Mouse (Mus musculus): ENCODE results near the gene Rtel1. TPM values are rescaled to one million over a fixed set of nuclear protein-coding genes. Genes with fewer than 3 reads are reported as not detected.
"Not testable (repeated sequence)": the region's sequence is repeated elsewhere in the genome, so short reads cannot be mapped to it uniquely, and the experiment has no call there.

Rtel1 gene
- polyA plus RNA-seq (2015; fragmentation: Nextera tagmentation; extraction: Ambion mirVana), result 40.6 and 44.4 TPM in 2 replicates

- Histone ChIP-seq H3K9ac (peak within 1 kb of the TSS; percentile 58), H3K27me3 (no peaks in the 10 kb centered on the region; the same call in 1 of the 2 replicates), H3K9me3 (no peaks in the 10 kb centered on the region), H3K4me3 (peak within 1 kb of the TSS; percentile 80), H3K4me1 (replicated peaks) (peaks cover 22% of the 10 kb centered on the region), H3K36me3 (peaks cover 23% of the 10 kb centered on the region), H3K27ac (replicated peaks) (peak within 1 kb of the TSS; percentile 81), H3K4me2 (peak within 1 kb of the TSS; percentile 82)
- ATAC-seq (ENCODE audit: low FRiP score, low read depth), result peak; percentile 92
- WGBS, result 6% methylated on average over 40 of the region's 40 CpGs
Measured at GRCm38 (mm10) chr2:181319248-181320102, at the start of gene Rtel1. Gene Rtel1, plus strand, starts transcription at chr2:181319739.

DNA sequence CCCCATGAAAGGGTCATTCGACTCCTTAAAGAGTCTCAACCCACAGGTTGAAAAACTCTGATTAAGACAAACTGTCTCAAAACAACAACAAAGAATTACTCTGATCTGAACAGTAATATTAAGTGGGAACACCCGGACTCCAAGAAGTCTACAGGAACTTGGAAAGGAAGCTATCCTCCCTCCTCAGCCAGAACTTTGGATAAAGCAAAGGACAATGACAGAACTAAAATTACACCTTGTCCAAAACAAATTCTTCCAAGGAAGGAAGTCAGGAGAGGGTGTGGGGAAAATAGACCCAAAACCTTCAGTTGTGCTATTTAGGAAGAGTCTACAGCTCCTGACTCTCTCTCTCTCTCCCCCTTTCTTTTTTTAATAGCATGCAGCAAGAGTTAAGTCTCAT is 47.4 kb upstream of the Rtel1 start:
- no peak overlapping the region for H3K9ac ChIP-seq
- no peak for ATAC-seq (ENCODE audit: low FRiP score, low read depth)
- WGBS, result 91% methylated on average over 2 of the region's 2 CpGs
- no peak overlapping the region for H3K4me2 ChIP-seq
- H3K4me1 ChIP-seq (replicated peaks), result no peaks in the 10 kb centered on the region
- peaks cover 34% of the 10 kb centered on the region for H3K36me3 ChIP-seq
- H3K4me3 ChIP-seq, result no peak overlapping the region
- H3K9me3 ChIP-seq, result no peaks in the 10 kb centered on the region
- H3K27me3 ChIP-seq, result no peaks in the 10 kb centered on the region
- no peak overlapping the region for H3K27ac ChIP-seq (replicated peaks)

DNA sequence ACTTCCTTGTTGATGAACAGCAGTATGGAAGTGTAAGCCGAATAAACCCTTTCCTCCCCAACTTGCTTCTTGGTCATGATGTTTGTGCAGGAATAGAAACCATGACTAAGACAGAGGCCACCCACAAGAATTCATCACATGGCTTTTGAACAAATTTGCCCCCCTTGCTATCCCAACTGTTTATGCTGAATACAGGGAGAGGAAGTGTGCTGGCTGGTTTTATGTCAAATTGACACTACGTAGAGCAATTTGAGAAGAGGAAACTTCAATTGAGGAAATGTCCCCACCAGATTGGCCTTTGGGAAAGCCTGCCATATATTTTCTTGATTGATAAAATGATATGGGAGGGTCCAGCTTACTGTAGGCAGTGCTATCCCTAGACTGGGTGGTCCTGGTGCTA is 45.7 kb upstream of the Rtel1 start:
- no peak overlapping the region for H3K4me2 ChIP-seq
- H3K36me3 ChIP-seq, result peaks cover 48% of the 10 kb centered on the region
- H3K27me3 ChIP-seq, result no peaks in the 10 kb centered on the region
- H3K4me1 ChIP-seq (replicated peaks), result no peaks in the 10 kb centered on the region
- H3K9ac ChIP-seq, result no peak overlapping the region
- WGBS, result 96% methylated on average over 2 of the region's 2 CpGs
- no peak overlapping the region for H3K27ac ChIP-seq (replicated peaks)
- H3K9me3 ChIP-seq, result no peaks in the 10 kb centered on the region
- H3K4me3 ChIP-seq, result no peak overlapping the region
- no peak for ATAC-seq (ENCODE audit: low FRiP score, low read depth)

DNA sequence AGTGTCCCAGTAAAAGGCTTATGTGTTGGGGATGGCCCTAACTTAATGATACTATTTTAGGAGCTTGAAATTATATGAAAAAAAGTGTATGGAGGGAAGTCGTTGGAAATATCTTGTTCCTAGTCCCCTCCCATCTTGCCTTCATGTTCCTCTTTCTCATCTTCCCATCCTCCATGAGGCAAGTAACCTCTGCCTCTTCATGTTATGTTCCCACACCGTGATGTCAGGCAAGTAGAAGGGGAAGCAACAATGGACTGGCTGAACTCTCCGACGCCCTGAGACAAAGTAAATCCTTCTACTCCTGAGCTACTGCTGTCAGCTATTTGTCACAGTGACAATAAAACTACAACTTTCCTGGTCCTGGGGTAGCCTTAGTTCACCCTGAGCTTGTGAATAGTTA is 44.9 kb upstream of the Rtel1 start:
- no peak for ATAC-seq (ENCODE audit: low FRiP score, low read depth)
- H3K9ac ChIP-seq, result no peak overlapping the region

DNA sequence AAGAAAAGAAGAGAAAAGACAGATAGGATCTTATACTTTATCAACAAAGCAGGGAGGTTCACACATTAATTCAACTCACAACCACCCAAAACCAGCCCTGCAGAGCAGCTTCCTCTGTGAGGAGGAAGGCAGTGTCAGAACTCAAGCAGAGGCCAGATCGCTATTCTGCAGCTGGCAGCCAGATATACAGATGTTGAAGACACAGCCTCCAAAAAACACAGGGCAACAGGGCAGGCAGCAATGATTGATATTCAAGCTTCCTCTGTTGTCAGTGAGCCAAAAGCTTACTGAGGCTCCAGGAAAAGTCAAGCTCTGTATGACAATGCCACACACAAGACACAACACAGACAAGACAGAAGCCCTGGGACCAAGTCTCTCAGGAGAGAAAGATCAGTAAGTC is 42.8 kb upstream of the Rtel1 start:
- Histone ChIP-seq H3K27ac (replicated peaks) (no peak overlapping the region), H3K9me3 (no peaks in the 10 kb centered on the region), H3K36me3 (peaks cover 38% of the 10 kb centered on the region), H3K4me2 (no peak overlapping the region), H3K4me1 (replicated peaks) (no peaks in the 10 kb centered on the region), H3K9ac (no peak overlapping the region), H3K4me3 (no peak overlapping the region), H3K27me3 (no peaks in the 10 kb centered on the region)
- WGBS, result 96% methylated on average over 1 of the region's 1 CpGs
- ATAC-seq (ENCODE audit: low FRiP score, low read depth), result no peak

More for the DNA sequence above, 44.9 kb upstream of the Rtel1 start:
- no peaks in the 10 kb centered on the region for H3K4me1 ChIP-seq (replicated peaks)
- no peak overlapping the region for H3K4me3 ChIP-seq
- H3K4me2 ChIP-seq, result no peak overlapping the region
- H3K36me3 ChIP-seq, result peaks cover 49% of the 10 kb centered on the region
- 65% methylated on average over 4 of the region's 4 CpGs for WGBS
- no peaks in the 10 kb centered on the region for H3K27me3 ChIP-seq
- no peak overlapping the region for H3K27ac ChIP-seq (replicated peaks)
- H3K9me3 ChIP-seq, result no peaks in the 10 kb centered on the region

DNA sequence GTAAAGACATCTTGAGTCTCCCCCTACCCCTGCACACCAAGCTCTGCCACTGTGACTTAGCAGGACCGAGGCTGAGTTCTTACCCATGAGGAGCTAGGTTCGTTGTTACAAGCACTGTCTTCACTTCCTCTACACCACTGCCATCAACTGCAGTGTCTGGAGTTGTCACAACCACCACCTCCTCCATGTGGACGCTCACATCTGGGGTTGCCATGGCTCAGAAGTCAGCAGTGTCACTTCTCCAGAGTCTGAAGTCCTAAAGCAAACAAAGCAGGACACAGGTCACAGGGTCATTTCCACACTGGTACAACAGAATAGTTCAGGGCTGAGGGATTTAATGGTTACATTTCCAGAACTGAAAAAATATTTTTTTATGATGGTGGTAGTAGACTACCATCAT is 41.7 kb upstream of the Rtel1 start:
- H3K27ac ChIP-seq (replicated peaks), result no peak overlapping the region
- WGBS, result 81% methylated on average over 3 of the region's 3 CpGs
- no peaks in the 10 kb centered on the region for H3K4me1 ChIP-seq (replicated peaks)
- no peak overlapping the region for H3K9ac ChIP-seq
- no peaks in the 10 kb centered on the region for H3K27me3 ChIP-seq
- H3K4me3 ChIP-seq, result no peak overlapping the region
- no peaks in the 10 kb centered on the region for H3K9me3 ChIP-seq
- H3K36me3 ChIP-seq, result peaks cover 44% of the 10 kb centered on the region
- ATAC-seq (ENCODE audit: low FRiP score, low read depth), result no peak
- no peak overlapping the region for H3K4me2 ChIP-seq

DNA sequence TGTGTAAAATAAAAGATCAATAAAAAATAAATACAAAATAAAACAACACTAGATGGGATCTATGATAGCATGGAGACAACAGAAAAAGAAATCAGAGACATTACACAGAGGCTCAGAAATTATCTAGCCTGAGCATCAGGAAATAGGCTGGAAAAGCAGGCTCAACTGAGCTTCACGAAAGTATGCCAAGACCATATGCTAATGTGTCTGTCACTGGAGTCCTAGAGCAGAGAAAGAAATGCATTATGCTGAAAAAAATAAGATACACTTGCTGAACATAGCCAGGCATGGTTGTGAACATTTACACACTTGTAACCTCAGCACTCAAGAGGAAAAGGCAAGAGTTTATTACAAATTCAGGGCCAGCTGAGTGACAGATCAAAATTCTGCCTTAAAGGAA is 39.6 kb upstream of the Rtel1 start:
- Histone ChIP-seq H3K27me3 (no peaks in the 10 kb centered on the region), H3K4me2 (no peak overlapping the region), H3K9me3 (no peaks in the 10 kb centered on the region), H3K4me1 (replicated peaks) (no peaks in the 10 kb centered on the region), H3K9ac (no peak overlapping the region), H3K27ac (replicated peaks) (no peak overlapping the region), H3K36me3 (peaks cover 45% of the 10 kb centered on the region), H3K4me3 (no peak overlapping the region)
- 63% methylated on average over 1 of the region's 1 CpGs for WGBS
- no peak for ATAC-seq (ENCODE audit: low FRiP score, low read depth)

- H3K4me2 ChIP-seq, result peak overlapping the region; percentile 65
- WGBS, result 60% methylated on average over 6 of the region's 6 CpGs
- ATAC-seq (ENCODE audit: low FRiP score, low read depth), result no peak
Measured at GRCm38 (mm10) chr2:181286629-181287337, 32.8 kb upstream of the Rtel1 start.

GRCm38 (mm10) chr2:181287338-181287957 is 32.1 kb upstream of the Rtel1 start:
- Histone ChIP-seq H3K27me3 (no peaks in the 10 kb centered on the region), H3K27ac (replicated peaks) (peak overlapping the region; percentile 98), H3K4me1 (replicated peaks) (peaks cover 22% of the 10 kb centered on the region), H3K36me3 (peaks cover 8% of the 10 kb centered on the region), H3K4me2 (peak overlapping the region; percentile 65), H3K4me3 (peak overlapping the region; percentile 58), H3K9ac (peak overlapping the region; percentile 65), H3K9me3 (no peaks in the 10 kb centered on the region)
- ATAC-seq (ENCODE audit: low FRiP score, low read depth), result peak; percentile 91
- 2% methylated on average over 40 of the region's 71 CpGs for WGBS

More at GRCm38 (mm10) chr2:181286629-181287337, 32.8 kb upstream of the Rtel1 start:
- Histone ChIP-seq H3K36me3 (peaks cover 14% of the 10 kb centered on the region), H3K4me1 (replicated peaks) (peaks cover 22% of the 10 kb centered on the region), H3K9me3 (no peaks in the 10 kb centered on the region), H3K27me3 (no peaks in the 10 kb centered on the region), H3K27ac (replicated peaks) (peak overlapping the region; percentile 98), H3K9ac (peak overlapping the region; percentile 65), H3K4me3 (peak overlapping the region; percentile 58)

- H3K4me1 ChIP-seq (replicated peaks), result peaks cover 22% of the 10 kb centered on the region
- peak; percentile 96 for ATAC-seq (ENCODE audit: low FRiP score, low read depth)
- H3K27ac ChIP-seq (replicated peaks), result peak within 1 kb of the TSS; percentile 98
- H3K27me3 ChIP-seq, H3K9me3 ChIP-seq, H3K36me3 ChIP-seq: not testable (repeated sequence)
- peak within 1 kb of the TSS; percentile 58 for H3K4me3 ChIP-seq
- peak within 1 kb of the TSS; percentile 65 for H3K9ac ChIP-seq
- peak within 1 kb of the TSS; percentile 66 for H3K4me2 ChIP-seq
- 3% methylated on average over 38 of the region's 38 CpGs for WGBS
Measured at GRCm38 (mm10) chr2:181287958-181288350, 31.6 kb upstream of the Rtel1 start, which contains the start of gene Gmeb2. Gene Gmeb2, minus strand, starts transcription at chr2:181288035.

- Histone ChIP-seq H3K4me2 (peak overlapping the region; percentile 66), H3K27me3 (no peaks in the 10 kb centered on the region), H3K4me1 (replicated peaks) (peaks cover 22% of the 10 kb centered on the region), H3K36me3 (peaks cover 2% of the 10 kb centered on the region; the same call in 1 of the 2 replicates), H3K27ac (replicated peaks) (peak overlapping the region; percentile 98; the same call in 1 of the 2 replicates), H3K9me3 (no peaks in the 10 kb centered on the region), H3K4me3 (peak overlapping the region; percentile 58), H3K9ac (no peak overlapping the region)
- ATAC-seq (ENCODE audit: low FRiP score, low read depth), result no peak
- WGBS, result 78% methylated on average over 3 of the region's 3 CpGs
Measured at GRCm38 (mm10) chr2:181288691-181289090, 30.8 kb upstream of the Rtel1 start.

GRCm38 (mm10) chr2:181290937-181291336 is 28.6 kb upstream of the Rtel1 start:
- WGBS, result 84% methylated on average over 1 of the region's 1 CpGs
- H3K9ac ChIP-seq, result no peak overlapping the region
- H3K36me3 ChIP-seq, result no peaks in the 10 kb centered on the region
- H3K4me2 ChIP-seq, result no peak overlapping the region
- no peak for ATAC-seq (ENCODE audit: low FRiP score, low read depth)
- H3K9me3 ChIP-seq, result no peaks in the 10 kb centered on the region
- no peaks in the 10 kb centered on the region for H3K27me3 ChIP-seq
- peaks cover 22% of the 10 kb centered on the region for H3K4me1 ChIP-seq (replicated peaks)
- no peak overlapping the region for H3K27ac ChIP-seq (replicated peaks)
- no peak overlapping the region for H3K4me3 ChIP-seq

Data from hindbrain, embryonic 15.5 days (tissue).